Mouse (Mus musculus) liver, postnatal 0 days (tissue): ENCODE results near the gene Btnl10. TPM values are rescaled to one million over a fixed set of nuclear protein-coding genes. Genes with fewer than 3 reads are reported as not detected.
A peak's percentile ranks its signal among the peaks of the same experiment; 100 is the strongest.

Experiments
- ATAC-seq: fragments of 200-750 bp; cut with Nextera tagmentation; 2 replicates; pipeline ENCODE4 v1.8.0; 2017; ENCODE audit warnings: mild to moderate bottlenecking, moderate library complexity
- DNase-seq: peaks from one replicate; pipeline ENCODE4 v3.0.0-alpha.2; 2016
- H3K27ac ChIP-seq: fragments of 300-500 bp; sonication (generic); 2 replicates; pipeline ENCODE4 v1.5.1; 2014; ENCODE audit warnings: antibody characterized with exemption, moderate library complexity, mild to moderate bottlenecking, low read depth
- H3K27me3 ChIP-seq: fragments of 300-500 bp; sonication (generic); 2 replicates; pipeline ENCODE4 v1.6.1; 2014; ENCODE audit warnings: low read length, control low read depth, mixed read lengths; ENCODE audit not compliant: insufficient read depth
- H3K36me3 ChIP-seq: fragments of 300-500 bp; sonication (generic); replicated peaks from 2 replicates; pipeline ENCODE4 v1.6.1; 2014; ENCODE audit warnings: mild to moderate bottlenecking, control low read depth, low read length, moderate library complexity, mixed read lengths; ENCODE audit not compliant: insufficient read depth
- H3K4me1 ChIP-seq: fragments of 300-500 bp; sonication (generic); 2 replicates; pipeline ENCODE4 v1.6.1; 2014; ENCODE audit warnings: antibody characterized with exemption, mild to moderate bottlenecking, control low read depth; ENCODE audit not compliant: insufficient read depth
- H3K4me2 ChIP-seq: fragments of 300-500 bp; sonication (generic); 2 replicates; pipeline ENCODE4 v1.6.1; 2014; ENCODE audit warnings: low read depth, mild to moderate bottlenecking, low read length, moderate library complexity, mixed read lengths
- H3K4me3 ChIP-seq: fragments of 300-500 bp; sonication (generic); 2 replicates; pipeline ENCODE4 v1.5.1; 2014; ENCODE audit warnings: low read depth, low read length
- H3K9ac ChIP-seq: fragments of 300-500 bp; sonication (generic); replicated peaks from 2 replicates; pipeline ENCODE4 v1.6.1; 2014; ENCODE audit warnings: mild to moderate bottlenecking, moderate library complexity
- H3K9me3 ChIP-seq: fragments of 300-500 bp; sonication (generic); 2 replicates; pipeline ENCODE4 v1.6.1; 2016; ENCODE audit warnings: mild to moderate bottlenecking, control low read depth, low read length, mixed read lengths
- CTCF ChIP-seq: sonication (generic); IDR thresholded peaks from 2 replicates; pipeline ENCODE4 v1.5.1; 2016; ENCODE audit warnings: antibody characterized with exemption, low read depth
- EP300 ChIP-seq: IDR thresholded peaks from 2 replicates; pipeline ENCODE4 v1.6.1; 2016; ENCODE audit warnings: antibody characterized with exemption, low read depth, mild to moderate bottlenecking
- WGBS: fragments of 180-500 bp; shearing (Covaris S2); extraction: QIAGEN DNeasy Blood & Tissue Kit; methylation state at CpG from one replicate; pipeline ENCODE4 v1.1.7; 2014; ENCODE audit not compliant: insufficient replicate concordance; 5-methylcytosine and 5-hydroxymethylcytosine counted together
- polyA plus RNA-seq: library from polyadenylated mRNA; unstranded; fragments of >200 nt; fragmentation: Nextera tagmentation; extraction: Ambion mirVana; gene quantifications from 2 replicates; pipeline ENCODE4 v1.2.1, GENCODE M21; 2015

Btnl10 gene
- polyA plus RNA-seq, 1 experiment from 2014 or later, result 9.9 TPM

GRCm38 (mm10) chr11:58927790-58928651, 10.3 kb downstream of the Btnl10 start:
- H3K4me1 ChIP-seq, result peaks cover 27% of the 10 kb centered on the region
- peak overlapping the region; percentile 52 for H3K4me3 ChIP-seq
- WGBS, result 8% methylated on average over 20 of the region's 20 CpGs
- no peaks in the 10 kb centered on the region for H3K27me3 ChIP-seq
- H3K4me2 ChIP-seq, result peak overlapping the region; percentile 79
- DNase-seq, result peak; percentile 87
- TF ChIP-seq CTCF, result peak; percentile 92
- TF ChIP-seq EP300, result peak; percentile 16; the same call in 1 of the 2 replicates
- ATAC-seq, result peak; percentile 90
- no peaks in the 10 kb centered on the region for H3K9me3 ChIP-seq
- peak overlapping the region; percentile 70 for H3K9ac ChIP-seq
- peak overlapping the region; percentile 95 for H3K27ac ChIP-seq
- peaks cover 23% of the 10 kb centered on the region for H3K36me3 ChIP-seq

GRCm38 (mm10) chr11:58929055-58929454, 11.3 kb downstream of the Btnl10 start:
- TF ChIP-seq EP300, result no peak
- no peak for TF ChIP-seq CTCF

GRCm38 (mm10) chr11:58929641-58930040, 11.9 kb downstream of the Btnl10 start:
- H3K9ac ChIP-seq, result 0 out of 2 replicates have a peak overlapping the region, but pooled peaks have one; percentile 23

More at GRCm38 (mm10) chr11:58929055-58929454, 11.3 kb downstream of the Btnl10 start:
- H3K4me3 ChIP-seq, result no peak overlapping the region
- DNase-seq (no peak), ATAC-seq (no peak)
- no peaks in the 10 kb centered on the region for H3K9me3 ChIP-seq
- H3K36me3 ChIP-seq, result peaks cover 29% of the 10 kb centered on the region
- 75% methylated on average over 4 of the region's 4 CpGs for WGBS
- H3K27ac ChIP-seq, result peak overlapping the region; percentile 95; the same call in 1 of the 2 replicates
- H3K4me2 ChIP-seq, result no peak overlapping the region
- H3K4me1 ChIP-seq, result peaks cover 27% of the 10 kb centered on the region
- no peaks in the 10 kb centered on the region for H3K27me3 ChIP-seq
- no peak overlapping the region for H3K9ac ChIP-seq

GRCm38 (mm10) chr11:58930254-58930653, 12.5 kb downstream of the Btnl10 start:
- ATAC-seq (peak; percentile 15; the same call in 1 of the 2 replicates), DNase-seq (no peak)
- H3K27me3 ChIP-seq, result no peaks in the 10 kb centered on the region
- peak overlapping the region; percentile 45; the same call in 1 of the 2 replicates for H3K27ac ChIP-seq
- peaks cover 27% of the 10 kb centered on the region for H3K4me1 ChIP-seq
- TF ChIP-seq EP300 (peak; percentile 61; the same call in 1 of the 2 replicates), CTCF (peak; percentile 35)
- H3K36me3 ChIP-seq, result peaks cover 37% of the 10 kb centered on the region
- no peak overlapping the region for H3K4me3 ChIP-seq
- H3K9me3 ChIP-seq, result no peaks in the 10 kb centered on the region
- 54% methylated on average over 3 of the region's 3 CpGs for WGBS
- H3K4me2 ChIP-seq, result no peak overlapping the region
- H3K9ac ChIP-seq, result no peak overlapping the region

More at GRCm38 (mm10) chr11:58929641-58930040, 11.9 kb downstream of the Btnl10 start:
- Histone ChIP-seq H3K27me3 (no peaks in the 10 kb centered on the region), H3K4me3 (no peak overlapping the region), H3K27ac (peak overlapping the region; percentile 35; the same call in 1 of the 2 replicates), H3K4me2 (no peak overlapping the region), H3K36me3 (peaks cover 35% of the 10 kb centered on the region), H3K9me3 (no peaks in the 10 kb centered on the region), H3K4me1 (peaks cover 27% of the 10 kb centered on the region)
- 51% methylated on average over 3 of the region's 3 CpGs for WGBS
- DNase-seq (no peak), ATAC-seq (no peak)
- no peak for TF ChIP-seq CTCF
- no peak for TF ChIP-seq EP300

- ATAC-seq (no peak), DNase-seq (no peak)
- H3K4me3 ChIP-seq, result no peak overlapping the region
- H3K9ac ChIP-seq, result no peak overlapping the region
- no peaks in the 10 kb centered on the region for H3K9me3 ChIP-seq
- no peaks in the 10 kb centered on the region for H3K27me3 ChIP-seq
- H3K27ac ChIP-seq, result no peak overlapping the region
- peak; percentile 58 for TF ChIP-seq CTCF
- TF ChIP-seq EP300, result no peak
- 77% methylated on average over 4 of the region's 4 CpGs for WGBS
- H3K36me3 ChIP-seq, result peaks cover 49% of the 10 kb centered on the region
- H3K4me1 ChIP-seq, result peaks cover 27% of the 10 kb centered on the region
- H3K4me2 ChIP-seq, result no peak overlapping the region
Measured at GRCm38 (mm10) chr11:58931576-58931975, 13.9 kb downstream of the Btnl10 start.

GRCm38 (mm10) chr11:58937909-58938308, 20.2 kb downstream of the Btnl10 start:
- H3K4me2 ChIP-seq, result peak overlapping the region; percentile 100
- H3K9ac ChIP-seq, result peak overlapping the region; percentile 94
- peaks cover 33% of the 10 kb centered on the region for H3K36me3 ChIP-seq
- DNase-seq (no peak), ATAC-seq (no peak)
- TF ChIP-seq CTCF, result no peak
- no peak for TF ChIP-seq EP300
- peak overlapping the region; percentile 94 for H3K27ac ChIP-seq
- peaks cover 14% of the 10 kb centered on the region for H3K4me1 ChIP-seq
- H3K4me3 ChIP-seq, result peak overlapping the region; percentile 91
- 2% methylated on average over 13 of the region's 13 CpGs for WGBS
- no peaks in the 10 kb centered on the region for H3K27me3 ChIP-seq
- H3K9me3 ChIP-seq, result no peaks in the 10 kb centered on the region
